Mouse (Mus musculus): ENCODE measurements around the gene Gsdma. TPM values are rescaled to one million over a fixed set of nuclear protein-coding genes. Genes with fewer than 3 reads are reported as not detected.
"Not testable (repeated sequence)": the region's sequence is repeated elsewhere in the genome, so short reads cannot be mapped to it uniquely, and the experiment has no call there.

The Gsdma gene
- polyA plus RNA-seq, 1 experiment from 2014 or later, result not detected

DNA sequence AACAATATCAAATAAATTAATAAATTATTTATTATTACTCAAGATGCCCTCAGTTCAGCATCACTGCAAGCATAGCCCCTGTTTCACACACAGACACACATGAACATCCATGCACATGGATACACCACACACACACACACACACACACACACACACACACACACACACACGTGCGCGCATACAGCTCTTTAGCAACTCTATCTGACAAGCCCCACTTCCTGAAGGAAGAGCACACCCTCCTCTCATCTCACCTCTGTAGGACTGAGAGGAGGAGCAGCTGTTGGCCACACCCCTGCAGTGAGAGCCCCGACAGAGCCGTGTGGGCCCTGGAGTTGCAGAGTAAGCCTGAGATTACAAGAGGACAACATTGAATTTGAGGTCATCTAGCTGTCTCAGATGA lies 24.1 kb upstream of the Gsdma start:
- H3K4me3 ChIP-seq (ENCODE audit: low read depth, low read length), result no peak overlapping the region
- no peaks in the 10 kb centered on the region for H3K9me3 ChIP-seq (ENCODE audit: control insufficient read depth, low read length)
- no peak overlapping the region for H3K27ac ChIP-seq (ENCODE audit: low read depth, low read length)
- DNase-seq (ENCODE audit: low spot score) (no peak), ATAC-seq (ENCODE audit: low FRiP score) (no peak)
- no peaks in the 10 kb centered on the region for H3K27me3 ChIP-seq (ENCODE audit: control insufficient read depth, insufficient read depth, low read length)
- no peak overlapping the region for H3K9ac ChIP-seq (ENCODE audit: low read depth, low read length)
- H3K4me2 ChIP-seq (replicated peaks; ENCODE audit: low read depth, low read length), result no peak overlapping the region
- H3K36me3 ChIP-seq (ENCODE audit: control insufficient read depth, insufficient read depth, low read length), result no peaks in the 10 kb centered on the region
- no peaks in the 10 kb centered on the region for H3K4me1 ChIP-seq (replicated peaks; ENCODE audit: control insufficient read depth, insufficient read depth, low read length)
- 70% methylated on average over 5 of the region's 5 CpGs for WGBS

DNA sequence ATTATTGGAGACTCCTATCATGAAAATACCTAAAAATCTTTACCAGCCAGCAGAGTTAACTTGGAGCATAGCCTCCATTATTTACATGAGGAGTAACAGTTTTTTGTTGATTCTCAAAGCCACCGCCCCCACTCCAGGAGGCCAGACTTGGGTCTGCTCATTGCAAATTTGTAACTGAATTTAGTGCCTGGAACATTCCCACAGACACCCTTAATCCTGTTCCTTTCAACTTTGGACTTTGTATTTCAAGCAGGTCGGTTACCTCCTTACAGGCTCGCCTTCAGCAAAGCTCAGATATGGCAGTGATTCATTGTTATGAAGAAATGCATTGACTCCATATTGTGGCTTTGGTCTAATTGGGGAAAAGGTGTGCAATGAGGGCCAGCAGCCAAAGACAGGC lies 19.4 kb upstream of the Gsdma start:
- H3K36me3 ChIP-seq (ENCODE audit: control insufficient read depth, insufficient read depth, low read length), result no peaks in the 10 kb centered on the region
- H3K9me3 ChIP-seq (ENCODE audit: control insufficient read depth, low read length), result no peaks in the 10 kb centered on the region
- no peaks in the 10 kb centered on the region for H3K27me3 ChIP-seq (ENCODE audit: control insufficient read depth, insufficient read depth, low read length)
- no peak overlapping the region for H3K4me2 ChIP-seq (replicated peaks; ENCODE audit: low read depth, low read length)
- 80% methylated on average over 3 of the region's 3 CpGs for WGBS
- H3K9ac ChIP-seq (ENCODE audit: low read depth, low read length), result no peak overlapping the region
- H3K4me1 ChIP-seq (replicated peaks; ENCODE audit: control insufficient read depth, insufficient read depth, low read length), result no peaks in the 10 kb centered on the region
- DNase-seq (ENCODE audit: low spot score), result no peak
- no peak for ATAC-seq (ENCODE audit: low FRiP score)
- H3K27ac ChIP-seq (ENCODE audit: low read depth, low read length), result no peak overlapping the region
- no peak overlapping the region for H3K4me3 ChIP-seq (ENCODE audit: low read depth, low read length)

DNA sequence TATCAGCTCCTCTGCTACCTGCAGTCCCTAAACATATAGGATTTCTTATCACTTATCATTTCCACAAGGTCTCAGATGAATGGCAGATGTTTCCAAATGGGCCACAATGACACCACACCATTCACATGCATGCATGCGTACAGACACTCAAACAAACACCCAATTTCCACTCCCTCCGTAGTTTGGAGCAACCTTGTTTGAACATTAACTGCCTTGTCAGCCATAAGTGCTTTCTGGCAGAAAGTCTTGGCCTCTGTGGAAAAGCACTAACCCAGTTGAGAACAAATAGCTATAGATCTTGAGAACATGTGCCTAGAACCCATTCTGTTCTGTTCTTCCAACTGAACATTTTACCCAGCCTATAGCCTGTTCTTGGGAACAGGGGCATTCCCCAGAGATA lies 18.2 kb upstream of the Gsdma start:
- 74% methylated on average over 2 of the region's 2 CpGs for WGBS
- ATAC-seq (ENCODE audit: low FRiP score) (no peak), DNase-seq (ENCODE audit: low spot score) (no peak)
- Histone ChIP-seq H3K4me3 (ENCODE audit: low read depth, low read length) (no peak overlapping the region), H3K4me2 (replicated peaks; ENCODE audit: low read depth, low read length) (no peak overlapping the region), H3K27ac (ENCODE audit: low read depth, low read length) (no peak overlapping the region), H3K36me3 (ENCODE audit: control insufficient read depth, insufficient read depth, low read length) (no peaks in the 10 kb centered on the region), H3K9me3 (ENCODE audit: control insufficient read depth, low read length) (no peaks in the 10 kb centered on the region), H3K4me1 (replicated peaks; ENCODE audit: control insufficient read depth, insufficient read depth, low read length) (no peaks in the 10 kb centered on the region), H3K27me3 (ENCODE audit: control insufficient read depth, insufficient read depth, low read length) (no peaks in the 10 kb centered on the region), H3K9ac (ENCODE audit: low read depth, low read length) (no peak overlapping the region)

DNA sequence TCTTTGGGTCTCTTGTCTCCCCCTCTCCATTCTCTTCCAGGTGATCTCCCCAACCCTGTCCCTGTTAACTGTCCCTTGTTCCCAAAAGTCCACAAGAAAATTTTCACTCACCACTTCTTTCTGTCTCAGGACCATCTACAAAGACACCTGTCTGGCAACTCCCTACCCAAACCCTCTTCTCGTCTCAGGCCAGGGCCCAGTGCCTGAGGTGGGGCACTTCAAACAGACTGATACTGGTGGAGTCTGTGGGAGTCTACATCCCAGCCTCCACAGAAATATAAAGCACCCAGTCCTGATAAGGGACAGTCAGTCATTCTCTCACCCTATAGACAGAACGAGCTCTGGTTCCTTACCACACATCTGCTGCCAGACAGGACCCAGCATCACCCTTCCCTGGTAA lies 17.7 kb upstream of the Gsdma start, which contains the start of gene Gsdma2:
TSS of gene Gsdma2 (plus strand) at position 301 of the 400 bp plus-strand sequence.
- Histone ChIP-seq H3K9ac (ENCODE audit: low read depth, low read length) (no peak within 1 kb of the TSS), H3K36me3 (ENCODE audit: control insufficient read depth, insufficient read depth, low read length) (no peaks in the 10 kb centered on the region), H3K27me3 (ENCODE audit: control insufficient read depth, insufficient read depth, low read length) (no peaks in the 10 kb centered on the region), H3K4me1 (replicated peaks; ENCODE audit: control insufficient read depth, insufficient read depth, low read length) (no peaks in the 10 kb centered on the region), H3K9me3 (ENCODE audit: control insufficient read depth, low read length) (no peaks in the 10 kb centered on the region), H3K27ac (ENCODE audit: low read depth, low read length) (no peak within 1 kb of the TSS), H3K4me2 (replicated peaks; ENCODE audit: low read depth, low read length) (no peak within 1 kb of the TSS), H3K4me3 (ENCODE audit: low read depth, low read length) (no peak within 1 kb of the TSS)
- DNase-seq (ENCODE audit: low spot score) (no peak), ATAC-seq (ENCODE audit: low FRiP score) (no peak)
- 74% methylated on average over 2 of the region's 2 CpGs for WGBS

DNA sequence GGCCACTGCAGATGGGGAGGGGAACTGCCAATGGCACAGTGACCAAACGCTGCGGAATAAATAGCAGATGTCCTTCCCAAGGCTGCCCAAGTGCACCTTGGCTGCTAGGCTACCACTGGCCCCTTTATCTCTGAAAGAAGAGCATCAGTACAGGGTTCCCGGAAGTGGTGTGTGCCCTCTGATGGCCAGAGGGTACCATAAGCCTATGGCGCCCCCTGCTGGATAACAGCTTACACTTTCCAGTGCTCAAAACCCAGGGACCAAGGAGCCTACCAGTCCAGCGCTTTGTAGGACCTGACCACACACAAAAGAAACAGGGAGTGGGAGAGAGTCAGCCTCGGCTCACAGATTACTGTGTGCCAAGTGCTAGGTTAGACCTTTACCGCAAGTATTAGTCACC lies 9.1 kb upstream of the Gsdma start:
- 13% methylated on average over 7 of the region's 7 CpGs for WGBS
- not testable (repeated sequence) for ATAC-seq (ENCODE audit: low FRiP score); H3K9ac ChIP-seq (ENCODE audit: low read depth, low read length); H3K27ac ChIP-seq (ENCODE audit: low read depth, low read length); H3K9me3 ChIP-seq (ENCODE audit: control insufficient read depth, low read length); H3K4me2 ChIP-seq (replicated peaks; ENCODE audit: low read depth, low read length); H3K4me1 ChIP-seq (replicated peaks; ENCODE audit: control insufficient read depth, insufficient read depth, low read length); H3K4me3 ChIP-seq (ENCODE audit: low read depth, low read length); H3K36me3 ChIP-seq (ENCODE audit: control insufficient read depth, insufficient read depth, low read length); H3K27me3 ChIP-seq (ENCODE audit: control insufficient read depth, insufficient read depth, low read length)
- peak; percentile 65 for DNase-seq (ENCODE audit: low spot score)

DNA sequence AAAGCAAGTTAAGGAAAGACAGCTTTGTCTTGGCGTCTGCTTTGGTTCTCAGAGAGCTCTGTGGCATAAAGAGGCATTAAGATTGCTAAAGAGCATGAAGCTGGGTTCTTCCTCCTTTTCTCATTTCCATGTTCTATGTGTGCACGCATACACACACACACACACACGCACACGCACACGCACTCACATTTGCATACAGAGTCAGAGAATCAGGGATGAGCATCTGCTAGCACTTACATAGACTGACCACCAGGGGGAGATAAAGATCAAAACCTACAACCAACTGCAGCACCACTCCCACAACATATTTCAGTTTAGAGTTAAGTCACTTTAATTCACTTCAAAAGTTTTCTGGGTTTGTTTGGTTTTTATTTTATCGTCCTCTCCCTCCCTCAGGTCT lies 3.6 kb upstream of the Gsdma start:
- 11% methylated on average over 6 of the region's 6 CpGs for WGBS
- ATAC-seq (ENCODE audit: low FRiP score) (no peak), DNase-seq (ENCODE audit: low spot score) (peak; percentile 76)
- no peak overlapping the region; the same call in 1 of the 2 replicates for H3K4me2 ChIP-seq (replicated peaks; ENCODE audit: low read depth, low read length)
- H3K4me3 ChIP-seq (ENCODE audit: low read depth, low read length), result no peak overlapping the region
- H3K9ac ChIP-seq (ENCODE audit: low read depth, low read length), result no peak overlapping the region
- no peaks in the 10 kb centered on the region for H3K9me3 ChIP-seq (ENCODE audit: control insufficient read depth, low read length)
- H3K27me3 ChIP-seq (ENCODE audit: control insufficient read depth, insufficient read depth, low read length), result no peaks in the 10 kb centered on the region
- no peaks in the 10 kb centered on the region for H3K4me1 ChIP-seq (replicated peaks; ENCODE audit: control insufficient read depth, insufficient read depth, low read length)
- no peaks in the 10 kb centered on the region for H3K36me3 ChIP-seq (ENCODE audit: control insufficient read depth, insufficient read depth, low read length)
- no peak overlapping the region for H3K27ac ChIP-seq (ENCODE audit: low read depth, low read length)

DNA sequence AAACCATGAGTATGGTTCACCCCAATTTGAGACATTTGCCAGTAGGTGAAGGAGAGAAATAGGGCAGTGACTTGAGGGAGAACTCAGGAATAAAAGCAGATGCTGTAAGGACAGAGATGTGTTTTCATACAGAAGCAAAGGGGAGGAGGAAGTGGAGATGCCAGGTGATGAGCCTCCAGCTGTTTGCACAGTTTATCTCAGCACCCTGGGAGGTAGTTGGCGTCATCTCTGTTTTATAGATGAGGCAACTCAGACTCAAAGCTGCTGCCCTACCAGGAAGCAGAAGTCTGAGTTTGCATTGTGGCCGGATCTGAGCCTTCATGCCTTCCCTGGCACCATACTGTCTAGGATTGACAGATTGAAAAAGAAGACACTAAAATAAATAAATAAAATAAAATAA lies 4.8 kb downstream of the Gsdma start:
- Histone ChIP-seq H3K4me1 (replicated peaks; ENCODE audit: control insufficient read depth, insufficient read depth, low read length) (no peaks in the 10 kb centered on the region), H3K9ac (ENCODE audit: low read depth, low read length) (no peak overlapping the region), H3K4me3 (ENCODE audit: low read depth, low read length) (no peak overlapping the region), H3K36me3 (ENCODE audit: control insufficient read depth, insufficient read depth, low read length) (no peaks in the 10 kb centered on the region), H3K4me2 (replicated peaks; ENCODE audit: low read depth, low read length) (no peak overlapping the region), H3K9me3 (ENCODE audit: control insufficient read depth, low read length) (no peaks in the 10 kb centered on the region), H3K27me3 (ENCODE audit: control insufficient read depth, insufficient read depth, low read length) (peaks cover 5% of the 10 kb centered on the region; the same call in 1 of the 2 replicates), H3K27ac (ENCODE audit: low read depth, low read length) (no peak overlapping the region)
- WGBS, result 75% methylated on average over 2 of the region's 2 CpGs
- DNase-seq (ENCODE audit: low spot score), result no peak
- ATAC-seq (ENCODE audit: low FRiP score), result no peak

DNA sequence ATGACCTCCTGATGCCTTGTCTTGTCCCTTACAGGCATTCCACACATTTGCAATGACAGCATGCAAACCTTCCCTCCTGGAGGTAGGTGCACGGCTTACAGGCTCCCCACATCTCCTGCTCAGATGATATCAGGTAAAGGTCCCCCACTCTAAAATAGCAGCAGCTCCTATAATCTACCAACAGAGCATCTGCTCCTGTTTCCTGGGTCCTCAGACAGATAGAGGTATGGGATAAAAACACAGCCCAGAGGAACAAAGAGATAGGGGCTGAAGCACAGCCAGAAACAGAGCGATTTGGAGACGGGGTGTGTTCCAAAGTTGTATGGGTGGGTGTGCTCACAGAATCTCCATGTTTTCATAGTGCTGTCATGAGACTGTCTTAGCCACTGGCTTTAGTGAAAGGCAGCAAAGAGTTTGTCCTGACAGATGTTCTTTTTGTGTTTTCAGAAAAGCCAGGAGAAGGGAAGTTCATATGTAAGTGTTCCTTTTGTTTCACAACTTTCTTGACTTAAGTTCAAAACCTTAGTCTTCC lies 7.2 kb downstream of the Gsdma start:
- no peak overlapping the region for H3K4me3 ChIP-seq (ENCODE audit: low read depth, low read length)
- peaks cover 5% of the 10 kb centered on the region; the same call in 1 of the 2 replicates for H3K27me3 ChIP-seq (ENCODE audit: control insufficient read depth, insufficient read depth, low read length)
- H3K27ac ChIP-seq (ENCODE audit: low read depth, low read length), result no peak overlapping the region
- no peaks in the 10 kb centered on the region for H3K9me3 ChIP-seq (ENCODE audit: control insufficient read depth, low read length)
- H3K4me1 ChIP-seq (replicated peaks; ENCODE audit: control insufficient read depth, insufficient read depth, low read length), result no peaks in the 10 kb centered on the region
- H3K4me2 ChIP-seq (replicated peaks; ENCODE audit: low read depth, low read length), result no peak overlapping the region
- no peak overlapping the region for H3K9ac ChIP-seq (ENCODE audit: low read depth, low read length)
- DNase-seq (ENCODE audit: low spot score) (no peak), ATAC-seq (ENCODE audit: low FRiP score) (no peak)
- no peaks in the 10 kb centered on the region for H3K36me3 ChIP-seq (ENCODE audit: control insufficient read depth, insufficient read depth, low read length)
- 71% methylated on average over 3 of the region's 3 CpGs for WGBS

DNA sequence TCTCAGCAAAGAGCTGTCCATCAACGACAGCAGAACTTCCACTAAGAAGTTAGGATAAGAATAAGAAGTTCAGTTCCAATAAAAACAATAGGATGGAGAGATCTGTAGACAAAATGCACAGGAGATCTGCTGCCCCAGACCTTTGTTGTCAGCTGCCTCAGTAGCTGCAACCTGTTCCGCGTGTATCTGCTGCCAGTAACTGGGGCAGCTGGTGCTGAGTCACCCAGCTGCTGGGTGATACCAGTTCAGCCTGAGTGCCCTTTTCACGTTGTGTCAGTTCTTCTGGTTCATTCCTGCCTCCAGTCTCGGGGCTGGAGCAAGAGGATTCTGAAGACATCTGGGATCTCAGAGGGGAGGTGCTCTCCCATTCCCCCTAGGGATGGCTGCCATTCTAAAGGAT lies 7.7 kb downstream of the Gsdma start:
- WGBS, result 69% methylated on average over 5 of the region's 5 CpGs
- no peaks in the 10 kb centered on the region for H3K4me1 ChIP-seq (replicated peaks; ENCODE audit: control insufficient read depth, insufficient read depth, low read length)

More for the DNA sequence above, 7.7 kb downstream of the Gsdma start:
- ATAC-seq (ENCODE audit: low FRiP score) (no peak), DNase-seq (ENCODE audit: low spot score) (no peak)
- Histone ChIP-seq H3K9ac (ENCODE audit: low read depth, low read length) (no peak overlapping the region), H3K36me3 (ENCODE audit: control insufficient read depth, insufficient read depth, low read length) (no peaks in the 10 kb centered on the region), H3K4me3 (ENCODE audit: low read depth, low read length) (no peak overlapping the region), H3K9me3 (ENCODE audit: control insufficient read depth, low read length) (no peaks in the 10 kb centered on the region), H3K27me3 (ENCODE audit: control insufficient read depth, insufficient read depth, low read length) (peaks cover 5% of the 10 kb centered on the region; the same call in 1 of the 2 replicates), H3K27ac (ENCODE audit: low read depth, low read length) (no peak overlapping the region), H3K4me2 (replicated peaks; ENCODE audit: low read depth, low read length) (no peak overlapping the region)
